Mouse (Mus musculus): Measurements from ENCODE around the gene Sema6b. TPM values are rescaled to one million over a fixed set of nuclear protein-coding genes. Genes with fewer than 3 reads are reported as not detected.
A peak's percentile ranks its signal among the peaks of the same experiment; 100 is the strongest.

The Sema6b gene
- polyA plus RNA-seq, 1 experiment from 2014 or later: 10.9 TPM

GRCm38 (mm10) chr17:56074097-56074826 lies 65.9 kb downstream of the Sema6b start:
- peak; percentile 12 for ATAC-seq (ENCODE audit: low read depth)
- H3K4me2 ChIP-seq: peak overlapping the region; percentile 82
- WGBS: 8% methylated on average over 22 of the region's 22 CpGs
- peak overlapping the region; percentile 90 for H3K9ac ChIP-seq
- peak overlapping the region; percentile 84 for H3K4me3 ChIP-seq
- H3K27ac ChIP-seq (replicated peaks): peak overlapping the region; percentile 95
- H3K9me3 ChIP-seq: no peaks in the 10 kb centered on the region
- H3K27me3 ChIP-seq: no peaks in the 10 kb centered on the region
- peaks cover 43% of the 10 kb centered on the region for H3K36me3 ChIP-seq
- H3K4me1 ChIP-seq (replicated peaks): peaks cover 18% of the 10 kb centered on the region

Small RNAs within 50 kb of the gene (microRNA-seq; reads per million reads assigned to microRNA genes)
- not detected for gene Gm44397

Other genes starting within 250 kb of the Sema6b start
- gene Zfp959, start 248.2 kb downstream of the Sema6b start, polyA plus RNA-seq (2015; fragmentation: Nextera tagmentation; extraction: Ambion mirVana): 15.6 and 18.9 TPM in 2 replicates
- 9.0 and 9.6 TPM in 2 replicates for gene Zfp119b, start 190.8 kb downstream of the Sema6b start, polyA plus RNA-seq (2015; fragmentation: Nextera tagmentation; extraction: Ambion mirVana)
- gene Ebi3, start 187.7 kb downstream of the Sema6b start, polyA plus RNA-seq (2015; fragmentation: Nextera tagmentation; extraction: Ambion mirVana): 4.1 and 5.1 TPM in 2 replicates
- gene Yju2, start 181.2 kb downstream of the Sema6b start, polyA plus RNA-seq (2015; fragmentation: Nextera tagmentation; extraction: Ambion mirVana): 21.1 and 24.1 TPM in 2 replicates
- gene Shd, start 169.9 kb downstream of the Sema6b start, polyA plus RNA-seq (2015; fragmentation: Nextera tagmentation; extraction: Ambion mirVana): 150 and 161 TPM in 2 replicates
- gene Fsd1, start 153.8 kb downstream of the Sema6b start, polyA plus RNA-seq (2015; fragmentation: Nextera tagmentation; extraction: Ambion mirVana): 145 and 165 TPM in 2 replicates
- 6.4 and 7.4 TPM in 2 replicates for gene Stap2, start 134.8 kb downstream of the Sema6b start, polyA plus RNA-seq (2015; fragmentation: Nextera tagmentation; extraction: Ambion mirVana)
- gene Mpnd, start 134.6 kb downstream of the Sema6b start, polyA plus RNA-seq (2015; fragmentation: Nextera tagmentation; extraction: Ambion mirVana): 156 and 174 TPM in 2 replicates
- gene Sh3gl1, start 103.7 kb downstream of the Sema6b start, polyA plus RNA-seq (2015; fragmentation: Nextera tagmentation; extraction: Ambion mirVana): 112 and 114 TPM in 2 replicates
- gene Chaf1a, start 99.9 kb downstream of the Sema6b start, polyA plus RNA-seq (2015; fragmentation: Nextera tagmentation; extraction: Ambion mirVana): 6.3 and 8.0 TPM in 2 replicates
- gene Ubxn6, start 65.3 kb downstream of the Sema6b start, polyA plus RNA-seq (2015; fragmentation: Nextera tagmentation; extraction: Ambion mirVana): 79.6 and 91.4 TPM in 2 replicates
- gene Hdgfl2, start 60.7 kb downstream of the Sema6b start, polyA plus RNA-seq (2015; fragmentation: Nextera tagmentation; extraction: Ambion mirVana): 140 and 150 TPM in 2 replicates
- 0.03 and 0.11 TPM in 2 replicates for gene Plin4, start 30.5 kb downstream of the Sema6b start, polyA plus RNA-seq (2015; fragmentation: Nextera tagmentation; extraction: Ambion mirVana)
- 0.83 and 0.93 TPM in 2 replicates for gene Plin5, start 22.7 kb downstream of the Sema6b start, polyA plus RNA-seq (2015; fragmentation: Nextera tagmentation; extraction: Ambion mirVana)
- 0.22 TPM in 1 of 2 replicates, not detected in the other for gene Lrg1, start 18.3 kb downstream of the Sema6b start, polyA plus RNA-seq (2015; fragmentation: Nextera tagmentation; extraction: Ambion mirVana)
- gene Tnfaip8l1, start 22.1 kb upstream of the Sema6b start, polyA plus RNA-seq (2015; fragmentation: Nextera tagmentation; extraction: Ambion mirVana): 8.5 and 9.1 TPM in 2 replicates
- 67.4 and 74.2 TPM in 2 replicates for gene Mydgf, start 43.6 kb upstream of the Sema6b start, polyA plus RNA-seq (2015; fragmentation: Nextera tagmentation; extraction: Ambion mirVana)
- 25.7 and 26.3 TPM in 2 replicates for gene Dpp9, start 78.6 kb upstream of the Sema6b start, polyA plus RNA-seq (2015; fragmentation: Nextera tagmentation; extraction: Ambion mirVana)
- 16.6 and 19.1 TPM in 2 replicates for gene Fem1a, start 116.5 kb upstream of the Sema6b start, polyA plus RNA-seq (2015; fragmentation: Nextera tagmentation; extraction: Ambion mirVana)
- gene Ticam1, start 136.4 kb upstream of the Sema6b start, polyA plus RNA-seq (2015; fragmentation: Nextera tagmentation; extraction: Ambion mirVana): 1.5 and 1.7 TPM in 2 replicates
- 21.5 and 24.7 TPM in 2 replicates for gene Plin3, start 152.5 kb upstream of the Sema6b start, polyA plus RNA-seq (2015; fragmentation: Nextera tagmentation; extraction: Ambion mirVana)
- not detected in 2 replicates for gene Arrdc5, start 159.9 kb upstream of the Sema6b start, polyA plus RNA-seq (2015; fragmentation: Nextera tagmentation; extraction: Ambion mirVana)
- gene Uhrf1, start 163.0 kb upstream of the Sema6b start, polyA plus RNA-seq (2015; fragmentation: Nextera tagmentation; extraction: Ambion mirVana): 20.0 and 27.4 TPM in 2 replicates
- gene Kdm4b, start 185.7 kb upstream of the Sema6b start, polyA plus RNA-seq (2015; fragmentation: Nextera tagmentation; extraction: Ambion mirVana): 72.1 and 77.9 TPM in 2 replicates